Comparison of ENCODE assay signal across 13 mouse cellular contexts in the genomic region with DNA sequence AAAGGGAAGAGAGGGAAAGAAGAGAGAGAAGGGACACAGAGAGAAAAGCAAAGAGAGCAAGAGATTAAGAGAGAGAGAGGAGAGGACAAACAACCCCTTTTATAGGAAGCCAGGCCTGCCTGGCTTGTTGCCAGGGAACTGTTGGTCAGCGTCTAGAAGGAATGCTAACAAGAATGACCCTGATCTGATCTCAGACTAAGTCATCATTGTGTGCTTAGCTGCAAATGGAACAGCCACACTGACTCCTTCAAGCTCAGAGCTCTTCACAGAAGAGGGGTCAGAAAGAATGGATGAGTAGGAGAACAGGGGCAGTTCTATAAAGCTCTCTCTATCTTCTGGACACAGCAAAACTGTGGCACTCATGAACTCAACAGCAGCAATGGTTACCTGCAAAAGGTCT.
DNase-seq lines count a peak whose midpoint lies in the region; ATAC-seq and TF ChIP-seq lines count a peak whose summit lies in the region.
"Had no signal": no experiment of that assay in that cellular context is flagged by ENCODE, and none has a peak within 500 bp of the region (broad histone marks: within the 10 kb centered on the region; RNA-seq: fewer than 3 reads in every experiment).

No protein-coding gene starts in this region.

- H3K4me2 ChIP-seq in limb, embryonic 14.5 days (replicated peaks; ENCODE audit: low read depth, low read length, severe bottlenecking), result no peak overlapping the region
- H3K4me2 ChIP-seq: embryonic facial prominence, embryonic 13.5 days; lung, embryonic 15.5 days had no signal

- no peak for ATAC-seq in limb, embryonic 14.5 days (ENCODE audit: low FRiP score, low read depth)
- ATAC-seq: forebrain, postnatal 0 days; hindbrain, embryonic 16.5 days had no signal

- WGBS in limb, embryonic 14.5 days, result 29% methylated on average over 1 of the region's 1 CpGs
- WGBS in limb, embryonic 10.5 days, result 56% methylated on average over 1 of the region's 1 CpGs

- no peaks in the 10 kb centered on the region for H3K9me3 ChIP-seq in limb, embryonic 14.5 days (ENCODE audit: control insufficient read depth, low read length)
- H3K9me3 ChIP-seq in limb, embryonic 10.5 days (replicated peaks), result no peaks in the 10 kb centered on the region
- H3K9me3 ChIP-seq: embryonic facial prominence, embryonic 13.5 days; lung, embryonic 15.5 days had no signal

- DNase-seq in embryo, embryonic 10 days (ENCODE audit: low spot score), result peak; percentile 9
- DNase-seq in embryo, embryonic 11 days, result no peak
- peak; percentile 47 for DNase-seq in limb, embryonic 14.5 days (ENCODE audit: low spot score)
- no peak for DNase-seq in limb, embryonic 10.5 days (ENCODE audit: low spot score)
- peak; percentile 67 for DNase-seq in Muller cell, postnatal 12 days (ENCODE audit: inconsistent ontology term)
- DNase-seq in lung, postnatal 14 days, result peak; percentile 11
- no peak for DNase-seq in gastrocnemius, postnatal 25 days
- no peak for DNase-seq in left cerebral cortex, adult 11 months (ENCODE audit: low spot score)
- DNase-seq: forebrain, postnatal 0 days; thymus, adult 18-20 months had no signal

- no peak overlapping the region for H3K27ac ChIP-seq in limb, embryonic 14.5 days (replicated peaks; ENCODE audit: low read depth, low read length)
- no peak overlapping the region for H3K27ac ChIP-seq in limb, embryonic 10.5 days
- H3K27ac ChIP-seq: embryonic facial prominence, embryonic 13.5 days; lung, embryonic 15.5 days had no signal

- no peak for TF ChIP-seq POLR2A in limb, embryonic 14.5 days (IDR thresholded peaks at IDR 0.05; ENCODE audit: borderline replicate concordance, extremely low read depth, insufficient read depth, insufficient read length)

- H3K4me3 ChIP-seq in limb, embryonic 14.5 days (replicated peaks; ENCODE audit: low read length), result no peak overlapping the region
- H3K4me3 ChIP-seq in limb, embryonic 10.5 days, result no peak overlapping the region
- H3K4me3 ChIP-seq: embryonic facial prominence, embryonic 13.5 days; lung, embryonic 15.5 days had no signal

- H3K36me3 ChIP-seq in limb, embryonic 14.5 days (ENCODE audit: control insufficient read depth, insufficient read depth, low read length), result no peaks in the 10 kb centered on the region
- H3K36me3 ChIP-seq in limb, embryonic 10.5 days, result no peaks in the 10 kb centered on the region
- H3K36me3 ChIP-seq: embryonic facial prominence, embryonic 13.5 days; lung, embryonic 15.5 days had no signal

- H3K9ac ChIP-seq in limb, embryonic 14.5 days (ENCODE audit: low read depth, low read length, severe bottlenecking), result no peak overlapping the region
- H3K9ac ChIP-seq: embryonic facial prominence, embryonic 13.5 days; forebrain, postnatal 0 days; lung, embryonic 15.5 days had no signal

- no peaks in the 10 kb centered on the region for H3K4me1 ChIP-seq in limb, embryonic 14.5 days (ENCODE audit: control insufficient read depth, insufficient read depth, low read length)
- no peaks in the 10 kb centered on the region for H3K4me1 ChIP-seq in limb, embryonic 10.5 days
- H3K4me1 ChIP-seq: lung, embryonic 15.5 days had no signal

- no peaks in the 10 kb centered on the region for H3K27me3 ChIP-seq in limb, embryonic 14.5 days (ENCODE audit: control insufficient read depth, insufficient read depth, low read length)
- H3K27me3 ChIP-seq in limb, embryonic 10.5 days (ENCODE audit: low read depth, poor library complexity, severe bottlenecking), result no peaks in the 10 kb centered on the region
- H3K27me3 ChIP-seq: embryonic facial prominence, embryonic 13.5 days; lung, embryonic 15.5 days had no signal

Comparison
In these comparisons a context has a peak if more than half of its experiments do, and no peak if none do; other contexts are left out.
1. DNase-seq: peak in embryo, embryonic 10 days (single experiment), limb, embryonic 14.5 days (single experiment), Muller cell, postnatal 12 days (single experiment) and lung, postnatal 14 days (single experiment); none in embryo, embryonic 11 days (single experiment), limb, embryonic 10.5 days (single experiment), gastrocnemius, postnatal 25 days (single experiment) and left cerebral cortex, adult 11 months (single experiment).